Mouse (Mus musculus): ENCODE measurements around the gene 4931429L15Rik. TPM values are rescaled to one million over a fixed set of nuclear protein-coding genes. Genes with fewer than 3 reads are reported as not detected.
A peak's percentile ranks its signal among the peaks of the same experiment; 100 is the strongest.

The 4931429L15Rik gene
- polyA plus RNA-seq, 1 experiment from 2014 or later, result not detected

GRCm38 (mm10) chr9:46282631-46283436 is 37.0 kb downstream of the 4931429L15Rik start, which contains the start of gene Bud13:
Gene Bud13, plus strand, starts transcription at chr9:46283008.
- H3K27me3 ChIP-seq, result no peaks in the 10 kb centered on the region
- peak within 1 kb of the TSS; percentile 53 for H3K4me2 ChIP-seq (replicated peaks)
- H3K9me3 ChIP-seq (replicated peaks), result no peaks in the 10 kb centered on the region
- H3K27ac ChIP-seq (replicated peaks), result peak within 1 kb of the TSS; percentile 85
- H3K9ac ChIP-seq, result peak within 1 kb of the TSS; percentile 77
- under 1% methylated on average over 55 of the region's 55 CpGs for WGBS
- peak; percentile 89 for ATAC-seq (ENCODE audit: insufficient number of reproducible peaks, low FRiP score, low TSS enrichment, low read depth)
- peaks cover 50% of the 10 kb centered on the region for H3K36me3 ChIP-seq
- H3K4me1 ChIP-seq, result peaks cover 18% of the 10 kb centered on the region
- peak within 1 kb of the TSS; percentile 75 for H3K4me3 ChIP-seq (replicated peaks)

GRCm38 (mm10) chr9:46274494-46274893 is 45.3 kb downstream of the 4931429L15Rik start:
- Histone ChIP-seq H3K36me3 (peaks cover 47% of the 10 kb centered on the region), H3K4me1 (peaks cover 14% of the 10 kb centered on the region), H3K9ac (no peak overlapping the region), H3K4me3 (replicated peaks) (peak overlapping the region; percentile 89; the same call in 1 of the 2 replicates), H3K27ac (replicated peaks) (no peak overlapping the region), H3K9me3 (replicated peaks) (no peaks in the 10 kb centered on the region), H3K4me2 (replicated peaks) (peak overlapping the region; percentile 80; the same call in 1 of the 2 replicates), H3K27me3 (peaks cover 16% of the 10 kb centered on the region)
- no peak for ATAC-seq (ENCODE audit: insufficient number of reproducible peaks, low FRiP score, low TSS enrichment, low read depth)
- WGBS, result 83% methylated on average over 9 of the region's 9 CpGs

GRCm38 (mm10) chr9:46272677-46273454 is 46.9 kb downstream of the 4931429L15Rik start, which contains the start of gene Zpr1:
Gene Zpr1, plus strand, starts transcription at chr9:46273064.
- Histone ChIP-seq H3K27me3 (peaks cover 16% of the 10 kb centered on the region), H3K4me3 (replicated peaks) (peak within 1 kb of the TSS; percentile 89), H3K4me1 (peaks cover 14% of the 10 kb centered on the region), H3K36me3 (peaks cover 36% of the 10 kb centered on the region), H3K4me2 (replicated peaks) (peak within 1 kb of the TSS; percentile 80), H3K27ac (replicated peaks) (peak within 1 kb of the TSS; percentile 78), H3K9ac (peak within 1 kb of the TSS; percentile 65), H3K9me3 (replicated peaks) (no peaks in the 10 kb centered on the region)
- 5% methylated on average over 45 of the region's 45 CpGs for WGBS
- ATAC-seq (ENCODE audit: insufficient number of reproducible peaks, low FRiP score, low TSS enrichment, low read depth), result peak; percentile 91

GRCm38 (mm10) chr9:46272070-46272469 is 47.7 kb downstream of the 4931429L15Rik start:
- no peak overlapping the region; the same call in 1 of the 2 replicates for H3K4me2 ChIP-seq (replicated peaks)
- H3K9ac ChIP-seq, result no peak overlapping the region
- peaks cover 28% of the 10 kb centered on the region for H3K36me3 ChIP-seq
- peak overlapping the region; percentile 89; the same call in 1 of the 2 replicates for H3K4me3 ChIP-seq (replicated peaks)
- no peak for ATAC-seq (ENCODE audit: insufficient number of reproducible peaks, low FRiP score, low TSS enrichment, low read depth)
- no peak overlapping the region for H3K27ac ChIP-seq (replicated peaks)
- peaks cover 14% of the 10 kb centered on the region for H3K4me1 ChIP-seq
- 84% methylated on average over 9 of the region's 9 CpGs for WGBS
- H3K27me3 ChIP-seq, result peaks cover 16% of the 10 kb centered on the region
- H3K9me3 ChIP-seq (replicated peaks), result no peaks in the 10 kb centered on the region

- ATAC-seq (ENCODE audit: insufficient number of reproducible peaks, low FRiP score, low TSS enrichment, low read depth), result no peak
- peaks cover 16% of the 10 kb centered on the region for H3K27me3 ChIP-seq
- H3K9me3 ChIP-seq (replicated peaks), result no peaks in the 10 kb centered on the region
- WGBS, result 91% methylated on average over 4 of the region's 4 CpGs
- no peak overlapping the region for H3K27ac ChIP-seq (replicated peaks)
- H3K4me3 ChIP-seq (replicated peaks), result no peak overlapping the region
- H3K36me3 ChIP-seq, result peaks cover 15% of the 10 kb centered on the region
- no peak overlapping the region for H3K4me2 ChIP-seq (replicated peaks)
- H3K4me1 ChIP-seq, result peaks cover 14% of the 10 kb centered on the region
- no peak overlapping the region for H3K9ac ChIP-seq
Observed at GRCm38 (mm10) chr9:46270782-46271181, 49.0 kb downstream of the 4931429L15Rik start.

- Histone ChIP-seq H3K4me3 (replicated peaks) (no peak overlapping the region), H3K9me3 (replicated peaks) (no peaks in the 10 kb centered on the region), H3K27ac (replicated peaks) (no peak overlapping the region), H3K4me1 (peaks cover 11% of the 10 kb centered on the region), H3K27me3 (peaks cover 16% of the 10 kb centered on the region), H3K9ac (no peak overlapping the region), H3K4me2 (replicated peaks) (no peak overlapping the region), H3K36me3 (no peaks in the 10 kb centered on the region)
- WGBS, result 88% methylated on average over 5 of the region's 5 CpGs
- no peak for ATAC-seq (ENCODE audit: insufficient number of reproducible peaks, low FRiP score, low TSS enrichment, low read depth)
Observed at GRCm38 (mm10) chr9:46269125-46269524, 50.7 kb downstream of the 4931429L15Rik start.

GRCm38 (mm10) chr9:46268343-46268873 is 51.4 kb downstream of the 4931429L15Rik start, which contains the start of gene Apoa5:
Gene Apoa5, plus strand, starts transcription at chr9:46268633.
- Histone ChIP-seq H3K36me3 (no peaks in the 10 kb centered on the region), H3K27me3 (peaks cover 16% of the 10 kb centered on the region), H3K9me3 (replicated peaks) (no peaks in the 10 kb centered on the region), H3K9ac (no peak within 1 kb of the TSS), H3K27ac (replicated peaks) (no peak within 1 kb of the TSS), H3K4me1 (peaks cover 4% of the 10 kb centered on the region; the same call in 1 of the 2 replicates), H3K4me2 (replicated peaks) (no peak within 1 kb of the TSS), H3K4me3 (replicated peaks) (no peak within 1 kb of the TSS)
- ATAC-seq (ENCODE audit: insufficient number of reproducible peaks, low FRiP score, low TSS enrichment, low read depth), result no peak
- 43% methylated on average over 7 of the region's 7 CpGs for WGBS

GRCm38 (mm10) chr9:46261131-46261530 is 58.7 kb downstream of the 4931429L15Rik start:
- WGBS, result 82% methylated on average over 7 of the region's 7 CpGs
- ATAC-seq (ENCODE audit: insufficient number of reproducible peaks, low FRiP score, low TSS enrichment, low read depth), result no peak
- no peaks in the 10 kb centered on the region for H3K36me3 ChIP-seq

GRCm38 (mm10) chr9:46259111-46259510 is 60.7 kb downstream of the 4931429L15Rik start:
- H3K27ac ChIP-seq (replicated peaks), result no peak overlapping the region
- no peak for ATAC-seq (ENCODE audit: insufficient number of reproducible peaks, low FRiP score, low TSS enrichment, low read depth)
- no peaks in the 10 kb centered on the region for H3K9me3 ChIP-seq (replicated peaks)
- H3K4me2 ChIP-seq (replicated peaks), result no peak overlapping the region
- 89% methylated on average over 6 of the region's 6 CpGs for WGBS
- no peaks in the 10 kb centered on the region for H3K27me3 ChIP-seq
- no peaks in the 10 kb centered on the region for H3K36me3 ChIP-seq
- no peaks in the 10 kb centered on the region for H3K4me1 ChIP-seq
- no peak overlapping the region for H3K4me3 ChIP-seq (replicated peaks)
- H3K9ac ChIP-seq, result no peak overlapping the region

More at GRCm38 (mm10) chr9:46261131-46261530, 58.7 kb downstream of the 4931429L15Rik start:
- H3K4me1 ChIP-seq, result no peaks in the 10 kb centered on the region
- H3K9me3 ChIP-seq (replicated peaks), result no peaks in the 10 kb centered on the region
- H3K27me3 ChIP-seq, result no peaks in the 10 kb centered on the region
- no peak overlapping the region for H3K27ac ChIP-seq (replicated peaks)
- H3K9ac ChIP-seq, result no peak overlapping the region
- H3K4me2 ChIP-seq (replicated peaks), result no peak overlapping the region
- H3K4me3 ChIP-seq (replicated peaks), result no peak overlapping the region

GRCm38 (mm10) chr9:46257546-46257945 is 62.2 kb downstream of the 4931429L15Rik start:
- H3K4me1 ChIP-seq, result no peaks in the 10 kb centered on the region
- ATAC-seq (ENCODE audit: insufficient number of reproducible peaks, low FRiP score, low TSS enrichment, low read depth), result no peak
- no peak overlapping the region for H3K27ac ChIP-seq (replicated peaks)
- no peak overlapping the region for H3K9ac ChIP-seq
- H3K4me2 ChIP-seq (replicated peaks), result no peak overlapping the region
- H3K9me3 ChIP-seq (replicated peaks), result no peaks in the 10 kb centered on the region
- no peaks in the 10 kb centered on the region for H3K27me3 ChIP-seq
- no peak overlapping the region for H3K4me3 ChIP-seq (replicated peaks)
- H3K36me3 ChIP-seq, result no peaks in the 10 kb centered on the region
- 83% methylated on average over 3 of the region's 3 CpGs for WGBS
